Mouse (Mus musculus): ENCODE results near the gene Tnni3k. TPM values are rescaled to one million over a fixed set of nuclear protein-coding genes. Genes with fewer than 3 reads are reported as not detected.
A peak's percentile ranks its signal among the peaks of the same experiment; 100 is the strongest.

Gene Tnni3k
- polyA plus RNA-seq, 1 experiment from 2014 or later, result 0.11 TPM

- H3K27me3 ChIP-seq (ENCODE audit: control insufficient read depth, insufficient read depth, low read length), result no peaks in the 10 kb centered on the region
- H3K4me3 ChIP-seq (ENCODE audit: low read depth, low read length), result no peak overlapping the region
- no peaks in the 10 kb centered on the region for H3K9me3 ChIP-seq (ENCODE audit: control insufficient read depth, low read length)
- H3K4me1 ChIP-seq (replicated peaks; ENCODE audit: control insufficient read depth, insufficient read depth), result no peaks in the 10 kb centered on the region
- ATAC-seq (ENCODE audit: low FRiP score, low TSS enrichment), result no peak
- DNase-seq (ENCODE audit: low spot score), result no peak
- no peak overlapping the region for H3K9ac ChIP-seq (ENCODE audit: low read length)
- no peak overlapping the region for H3K4me2 ChIP-seq (replicated peaks; ENCODE audit: low read depth)
- no peak for TF ChIP-seq CTCF (IDR thresholded peaks at IDR 0.05; ENCODE audit: low read depth)
- TF ChIP-seq EP300 (optimal IDR thresholded peaks at IDR 0.05), result no peak
- H3K36me3 ChIP-seq (ENCODE audit: control insufficient read depth, insufficient read depth, low read length), result no peaks in the 10 kb centered on the region
- no peak overlapping the region for H3K27ac ChIP-seq (replicated peaks)
- 18% methylated on average over 1 of the region's 1 CpGs for WGBS
These were observed 16.0 kb downstream of the Tnni3k start for GRCm38 (mm10) chr3:155039012-155039836.

- TF ChIP-seq EP300 (optimal IDR thresholded peaks at IDR 0.05), result no peak
- peak; percentile 55 for TF ChIP-seq CTCF (IDR thresholded peaks at IDR 0.05; ENCODE audit: low read depth)
- Histone ChIP-seq H3K4me3 (ENCODE audit: low read depth, low read length) (no peak overlapping the region), H3K9me3 (ENCODE audit: control insufficient read depth, low read length) (no peaks in the 10 kb centered on the region), H3K27me3 (ENCODE audit: control insufficient read depth, insufficient read depth, low read length) (no peaks in the 10 kb centered on the region), H3K4me2 (replicated peaks; ENCODE audit: low read depth) (no peak overlapping the region), H3K9ac (ENCODE audit: low read length) (no peak overlapping the region), H3K4me1 (replicated peaks; ENCODE audit: control insufficient read depth, insufficient read depth) (no peaks in the 10 kb centered on the region), H3K36me3 (ENCODE audit: control insufficient read depth, insufficient read depth, low read length) (no peaks in the 10 kb centered on the region), H3K27ac (replicated peaks) (no peak overlapping the region)
- 71% methylated on average over 7 of the region's 7 CpGs for WGBS
- no peak for DNase-seq (ENCODE audit: low spot score)
- ATAC-seq (ENCODE audit: low FRiP score, low TSS enrichment), result no peak
These were observed 20.9 kb downstream of the Tnni3k start for GRCm38 (mm10) chr3:155034323-155034722.

- 92% methylated on average over 9 of the region's 9 CpGs for WGBS
- no peaks in the 10 kb centered on the region for H3K27me3 ChIP-seq (ENCODE audit: control insufficient read depth, insufficient read depth, low read length)
- H3K9me3 ChIP-seq (ENCODE audit: control insufficient read depth, low read length), result no peaks in the 10 kb centered on the region
- H3K36me3 ChIP-seq (ENCODE audit: control insufficient read depth, insufficient read depth, low read length), result no peaks in the 10 kb centered on the region
- no peak for ATAC-seq (ENCODE audit: low FRiP score, low TSS enrichment)
- no peak overlapping the region for H3K4me2 ChIP-seq (replicated peaks; ENCODE audit: low read depth)
- H3K27ac ChIP-seq (replicated peaks), result no peak overlapping the region
- DNase-seq (ENCODE audit: low spot score), result no peak
- H3K4me1 ChIP-seq (replicated peaks; ENCODE audit: control insufficient read depth, insufficient read depth), result no peaks in the 10 kb centered on the region
- no peak for TF ChIP-seq EP300 (optimal IDR thresholded peaks at IDR 0.05)
- TF ChIP-seq CTCF (IDR thresholded peaks at IDR 0.05; ENCODE audit: low read depth), result no peak
- no peak overlapping the region for H3K9ac ChIP-seq (ENCODE audit: low read length)
- no peak overlapping the region for H3K4me3 ChIP-seq (ENCODE audit: low read depth, low read length)
These were observed 25.0 kb downstream of the Tnni3k start for GRCm38 (mm10) chr3:155030200-155030599.

GRCm38 (mm10) chr3:155002781-155003180, 52.4 kb downstream of the Tnni3k start:
- TF ChIP-seq CTCF (IDR thresholded peaks at IDR 0.05; ENCODE audit: low read depth), result no peak
- Histone ChIP-seq H3K27ac (replicated peaks) (no peak overlapping the region), H3K9me3 (ENCODE audit: control insufficient read depth, low read length) (no peaks in the 10 kb centered on the region), H3K4me3 (ENCODE audit: low read depth, low read length) (no peak overlapping the region), H3K4me1 (replicated peaks; ENCODE audit: control insufficient read depth, insufficient read depth) (no peaks in the 10 kb centered on the region), H3K4me2 (replicated peaks; ENCODE audit: low read depth) (no peak overlapping the region), H3K27me3 (ENCODE audit: control insufficient read depth, insufficient read depth, low read length) (no peaks in the 10 kb centered on the region), H3K9ac (ENCODE audit: low read length) (no peak overlapping the region), H3K36me3 (ENCODE audit: control insufficient read depth, insufficient read depth, low read length) (no peaks in the 10 kb centered on the region)
- ATAC-seq (ENCODE audit: low FRiP score, low TSS enrichment) (no peak), DNase-seq (ENCODE audit: low spot score) (no peak)
- WGBS, result 71% methylated on average over 4 of the region's 4 CpGs

- H3K9ac ChIP-seq (ENCODE audit: low read length), result no peak overlapping the region
- H3K4me3 ChIP-seq (ENCODE audit: low read depth, low read length), result no peak overlapping the region
- H3K4me1 ChIP-seq (replicated peaks; ENCODE audit: control insufficient read depth, insufficient read depth), result no peaks in the 10 kb centered on the region
- no peak overlapping the region for H3K4me2 ChIP-seq (replicated peaks; ENCODE audit: low read depth)
- no peaks in the 10 kb centered on the region for H3K9me3 ChIP-seq (ENCODE audit: control insufficient read depth, low read length)
- DNase-seq (ENCODE audit: low spot score), result no peak
- ATAC-seq (ENCODE audit: low FRiP score, low TSS enrichment), result no peak
- no peak overlapping the region for H3K27ac ChIP-seq (replicated peaks)
- H3K36me3 ChIP-seq (ENCODE audit: control insufficient read depth, insufficient read depth, low read length), result no peaks in the 10 kb centered on the region
- H3K27me3 ChIP-seq (ENCODE audit: control insufficient read depth, insufficient read depth, low read length), result no peaks in the 10 kb centered on the region
- TF ChIP-seq CTCF (IDR thresholded peaks at IDR 0.05; ENCODE audit: low read depth) (no peak), EP300 (optimal IDR thresholded peaks at IDR 0.05) (no peak)
These were observed 54.2 kb downstream of the Tnni3k start for GRCm38 (mm10) chr3:155001056-155001455.

- no peak for DNase-seq (ENCODE audit: low spot score)
- Histone ChIP-seq H3K27ac (replicated peaks) (no peak overlapping the region), H3K36me3 (ENCODE audit: control insufficient read depth, insufficient read depth, low read length) (no peaks in the 10 kb centered on the region), H3K9ac (ENCODE audit: low read length) (no peak overlapping the region), H3K9me3 (ENCODE audit: control insufficient read depth, low read length) (no peaks in the 10 kb centered on the region), H3K4me1 (replicated peaks; ENCODE audit: control insufficient read depth, insufficient read depth) (no peaks in the 10 kb centered on the region), H3K4me3 (ENCODE audit: low read depth, low read length) (no peak overlapping the region), H3K4me2 (replicated peaks; ENCODE audit: low read depth) (no peak overlapping the region), H3K27me3 (ENCODE audit: control insufficient read depth, insufficient read depth, low read length) (no peaks in the 10 kb centered on the region)
- ATAC-seq (ENCODE audit: low FRiP score, low TSS enrichment), result no peak
- TF ChIP-seq CTCF (IDR thresholded peaks at IDR 0.05; ENCODE audit: low read depth) (no peak), EP300 (optimal IDR thresholded peaks at IDR 0.05) (no peak)
These were observed 62.5 kb downstream of the Tnni3k start for GRCm38 (mm10) chr3:154992678-154993077.

Data from stomach, postnatal 0 days (tissue).